Mouse (Mus musculus) urinary bladder, postnatal 25 days (tissue): ENCODE data around the gene Znrf3.
A peak's percentile ranks its signal among the peaks of the same experiment; 100 is the strongest.

Experiments used
- DNase-seq: peaks from one replicate; pipeline ENCODE4 v3.0.0; 2022; ENCODE audit warnings: low spot score

The Znrf3 gene

GRCm38 (mm10) chr11:5442590-5443021, 2.0 kb downstream of the Znrf3 start:
- DNase-seq, result no peak

- no peak for DNase-seq
Measured at GRCm38 (mm10) chr11:5437646-5438045, 7.0 kb downstream of the Znrf3 start.

GRCm38 (mm10) chr11:5436988-5437387, 7.7 kb downstream of the Znrf3 start:
- DNase-seq, result no peak

- DNase-seq, result no peak
Measured at GRCm38 (mm10) chr11:5435493-5435892, 9.2 kb downstream of the Znrf3 start.

- no peak for DNase-seq
Measured at GRCm38 (mm10) chr11:5432330-5432729, 12.3 kb downstream of the Znrf3 start.

GRCm38 (mm10) chr11:5430863-5431262, 13.8 kb downstream of the Znrf3 start:
- DNase-seq, result no peak

GRCm38 (mm10) chr11:5429396-5430190, 15.1 kb downstream of the Znrf3 start:
- DNase-seq, result no peak

GRCm38 (mm10) chr11:5427251-5427650, 17.4 kb downstream of the Znrf3 start:
- no peak for DNase-seq

GRCm38 (mm10) chr11:5426317-5426716, 18.3 kb downstream of the Znrf3 start:
- no peak for DNase-seq

GRCm38 (mm10) chr11:5425106-5425505, 19.5 kb downstream of the Znrf3 start:
- no peak for DNase-seq

- DNase-seq, result no peak
Measured at GRCm38 (mm10) chr11:5424185-5424584, 20.5 kb downstream of the Znrf3 start.

GRCm38 (mm10) chr11:5423000-5423399, 21.6 kb downstream of the Znrf3 start:
- no peak for DNase-seq

GRCm38 (mm10) chr11:5422252-5422636, 22.4 kb downstream of the Znrf3 start:
- DNase-seq, result no peak

- no peak for DNase-seq
Measured at GRCm38 (mm10) chr11:5421506-5422251, 23.0 kb downstream of the Znrf3 start.

GRCm38 (mm10) chr11:5415617-5416338, 28.9 kb downstream of the Znrf3 start:
- no peak for DNase-seq

- no peak for DNase-seq
Measured at GRCm38 (mm10) chr11:5414856-5415616, 29.6 kb downstream of the Znrf3 start.

- DNase-seq, result no peak
Measured at GRCm38 (mm10) chr11:5412644-5413190, 31.9 kb downstream of the Znrf3 start.

- peak; percentile 11 for DNase-seq
Measured at GRCm38 (mm10) chr11:5411577-5411976, 33.1 kb downstream of the Znrf3 start.

GRCm38 (mm10) chr11:5404180-5404579, 40.5 kb downstream of the Znrf3 start:
- no peak for DNase-seq

GRCm38 (mm10) chr11:5402127-5402733, 42.4 kb downstream of the Znrf3 start:
- DNase-seq, result no peak
